Comparison of ENCODE assay signal across 10 mouse cellular contexts in the genomic region with DNA sequence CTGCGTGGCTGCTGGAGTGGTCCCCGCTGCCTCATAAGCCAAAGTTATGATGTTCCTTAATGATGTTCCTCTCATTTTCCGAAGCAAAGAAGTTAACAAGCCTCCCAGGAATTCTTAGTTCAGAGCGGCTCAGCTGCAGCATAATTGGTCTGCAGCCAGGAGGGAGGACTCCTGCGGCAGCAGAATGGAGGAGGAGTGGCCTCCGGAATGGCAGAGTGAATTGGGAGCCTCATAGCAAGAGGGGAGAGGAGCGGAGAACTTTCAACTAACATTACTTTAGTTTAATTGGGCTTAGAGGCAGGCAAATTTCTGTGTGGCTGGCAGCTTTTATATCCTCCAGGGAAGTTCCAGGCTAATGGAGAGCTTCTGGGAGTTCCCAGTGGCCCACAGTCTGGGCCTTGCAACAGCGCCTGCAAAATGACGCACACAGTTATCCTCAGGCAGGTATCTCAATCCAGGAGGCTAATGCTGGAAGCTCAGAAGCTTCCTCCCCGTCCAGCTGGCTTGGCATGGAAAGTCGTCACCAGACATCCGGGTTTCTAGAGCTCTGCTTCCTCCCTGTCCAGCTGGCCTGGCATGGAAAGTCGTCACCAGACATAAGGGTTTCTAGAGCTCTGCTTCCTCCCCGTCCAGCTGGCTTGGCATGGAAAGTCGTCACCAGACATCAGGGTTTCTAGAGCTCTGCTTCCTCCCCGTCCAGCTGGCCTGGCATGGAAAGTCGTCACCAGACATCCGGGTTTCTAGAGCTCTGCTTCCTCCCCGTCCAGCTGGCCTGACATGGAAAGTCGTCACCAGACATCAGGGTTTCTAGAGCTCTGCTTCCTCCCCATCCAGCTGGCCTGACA. TPM values are rescaled to one million over a fixed set of nuclear protein-coding genes. Genes with fewer than 3 reads are reported as not detected.
DNase-seq lines count a peak whose midpoint lies in the region; ATAC-seq lines count a peak whose summit lies in the region.
"Had no signal": no experiment of that assay in that cellular context is flagged by ENCODE, and none has a peak within 500 bp of the region (broad histone marks: within the 10 kb centered on the region; RNA-seq: fewer than 3 reads in every experiment).

No protein-coding gene starts in this region.

- peak; percentile 79 for ATAC-seq in hindbrain, embryonic 16.5 days

- peak; percentile 5 to 13 for DNase-seq in frontal cortex, postnatal 36 days (ENCODE audit: low spot score in 2 of 2)
- DNase-seq in frontal cortex, postnatal 25 days (ENCODE audit: low spot score in 2 of 2): no peak
- DNase-seq in left cerebral cortex, postnatal 14 days (ENCODE audit: low spot score in 2 of 2): peak; percentile 27 to 34
- DNase-seq in left cerebral cortex, adult 8-10 months (ENCODE audit: low spot score in 2 of 2): no peak
- DNase-seq in brain, adult 2 months (ENCODE audit: low read depth, low spot score): peak; percentile 58
- DNase-seq in thymus, postnatal 14 days: no peak
- DNase-seq in adrenal gland, postnatal 25 days: no peak
- DNase-seq: thymus, postnatal 36 days had no signal

- intact Hi-C loops in left cerebral cortex, postnatal 14 days (cut with DNase I): no loop called here

- H3K4me1 ChIP-seq in hindbrain, embryonic 16.5 days (ENCODE audit: control insufficient read depth, insufficient read depth, low read depth, low read length): peaks cover 3% of the 10 kb centered on the region

- no peaks in the 10 kb centered on the region for H3K36me3 ChIP-seq in hindbrain, embryonic 16.5 days (ENCODE audit: control insufficient read depth, insufficient read depth, low read length)

- no peak overlapping the region for H3K9ac ChIP-seq in hindbrain, embryonic 16.5 days (ENCODE audit: low read depth, low read length)

- 46% methylated on average over 20 of the region's 20 CpGs for WGBS in hindbrain, embryonic 16.5 days

- H3K4me3 ChIP-seq in hindbrain, embryonic 16.5 days (ENCODE audit: low read length): no peak overlapping the region

- H3K27ac ChIP-seq in hindbrain, embryonic 16.5 days (ENCODE audit: low read depth, low read length): no peak overlapping the region

- H3K9me3 ChIP-seq in hindbrain, embryonic 16.5 days (ENCODE audit: control insufficient read depth, low read length): no peaks in the 10 kb centered on the region

- H3K4me2 ChIP-seq in hindbrain, embryonic 16.5 days (ENCODE audit: low read length): peak overlapping the region; percentile 8

- no peaks in the 10 kb centered on the region for H3K27me3 ChIP-seq in hindbrain, embryonic 16.5 days (replicated peaks; ENCODE audit: control insufficient read depth, insufficient read depth, low read length)

RNA-seq across cellular contexts. Expression of gene Olfr62, which starts 16.2 kb away (rescaled TPM):
- total RNA-seq in left cerebral cortex, postnatal 14 days (2021): not detected
- total RNA-seq in left cerebral cortex, adult 8-10 months (2022): not detected
- polyA plus RNA-seq in hindbrain, embryonic 16.5 days (2015; fragmentation: Nextera tagmentation; extraction: Ambion mirVana): not detected in 2 replicates
- not detected in 2 replicates for total RNA-seq in adrenal gland, postnatal 25 days (2021)
- total RNA-seq: left cerebral cortex, postnatal 10 days had no signal

RNA-seq across cellular contexts. Expression of gene Ebna1bp2, which starts 22.0 kb away (rescaled TPM):
- total RNA-seq in left cerebral cortex, postnatal 14 days (2021): 10 to 100 TPM; 48.4 to 57.7 TPM
- 10 to 100 TPM; 48.2 to 60.8 (median 56.0) TPM for total RNA-seq in left cerebral cortex, adult 8-10 months (2022)
- polyA plus RNA-seq in hindbrain, embryonic 16.5 days (2015; fragmentation: Nextera tagmentation; extraction: Ambion mirVana): 83.0 and 91.8 TPM in 2 replicates
- 67.7 and 74.7 TPM in 2 replicates for total RNA-seq in adrenal gland, postnatal 25 days (2021)

RNA-seq across cellular contexts. Expression of gene Cfap57, which starts 22.0 kb away (rescaled TPM):
- under 1 TPM; 0.62 to 0.80 TPM for total RNA-seq in left cerebral cortex, postnatal 14 days (2021)
- total RNA-seq in left cerebral cortex, adult 8-10 months (2022): 1 to 10 TPM in 1 of 4 experiments, under 1 TPM in 3; 0.65 to 1.1 (median 0.88) TPM
- polyA plus RNA-seq in hindbrain, embryonic 16.5 days (2015; fragmentation: Nextera tagmentation; extraction: Ambion mirVana): 2.1 and 2.5 TPM in 2 replicates
- not detected in 2 replicates for total RNA-seq in adrenal gland, postnatal 25 days (2021)

RNA-seq across cellular contexts. Expression of gene Olfr1342, which starts 50.0 kb away (rescaled TPM):
- total RNA-seq in left cerebral cortex, postnatal 14 days (2021): not detected
- not detected for total RNA-seq in left cerebral cortex, adult 8-10 months (2022)
- not detected in 2 replicates for polyA plus RNA-seq in hindbrain, embryonic 16.5 days (2015; fragmentation: Nextera tagmentation; extraction: Ambion mirVana)
- total RNA-seq in adrenal gland, postnatal 25 days (2021): not detected in 2 replicates
- total RNA-seq: left cerebral cortex, postnatal 10 days had no signal

Comparison
In these comparisons a context has a peak if more than half of its experiments do, and no peak if none do; other contexts are left out.
1. DNase-seq: peak in frontal cortex, postnatal 36 days (2 of 2), left cerebral cortex, postnatal 14 days (2 of 2) and brain, adult 2 months (single experiment); none in frontal cortex, postnatal 25 days (0 of 2), left cerebral cortex, adult 8-10 months (0 of 2), thymus, postnatal 14 days (single experiment) and adrenal gland, postnatal 25 days (single experiment).